Mouse (Mus musculus) 416B (cell line): ENCODE results near the gene Fbxw2.
A peak's percentile ranks its signal among the peaks of the same experiment; 100 is the strongest.
"Not testable (repeated sequence)": the region's sequence is repeated elsewhere in the genome, so short reads cannot be mapped to it uniquely, and the experiment has no call there.

Experiments
- DNase-seq: peaks from one replicate; pipeline ENCODE4 v3.0.0; 2011; ENCODE audit warnings: low read depth

Fbxw2 gene

DNA sequence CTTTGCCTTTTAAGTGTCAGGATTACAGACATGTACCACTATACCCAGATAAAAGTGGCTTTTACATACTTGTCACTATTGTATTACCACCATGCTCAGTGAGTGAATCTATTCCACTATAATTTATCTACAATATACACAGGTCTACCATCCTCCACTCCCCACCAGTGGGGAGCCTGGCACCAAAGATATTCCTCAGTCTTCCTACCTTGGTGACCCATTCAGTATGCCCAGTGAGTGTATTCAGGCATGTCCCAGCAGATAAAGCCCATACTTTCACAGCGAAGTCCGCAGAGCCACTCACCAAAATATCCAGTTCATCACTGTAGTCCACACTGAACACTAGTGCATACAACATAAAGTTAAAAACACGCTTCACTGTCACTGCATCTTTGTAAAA is 15.3 kb downstream of the Fbxw2 start:
- DNase-seq, result no peak

DNA sequence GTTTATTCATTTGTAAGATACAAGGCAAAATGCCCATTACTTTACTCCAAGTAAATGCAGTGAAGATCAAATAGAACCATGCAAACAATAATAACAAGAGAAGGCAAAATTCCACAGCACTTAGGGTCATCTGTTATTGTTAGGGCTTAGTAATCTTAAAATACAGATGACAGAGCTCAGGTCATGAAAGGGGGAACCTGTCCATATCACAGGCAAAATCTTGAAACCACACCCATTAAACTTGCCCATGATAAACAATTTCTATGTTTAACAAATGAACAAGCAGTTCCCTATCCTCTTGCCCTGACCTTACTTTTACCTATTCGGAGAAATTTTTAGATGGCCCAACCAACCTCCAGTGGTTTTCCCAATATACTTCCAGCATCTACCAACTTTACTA is 16.5 kb downstream of the Fbxw2 start:
- DNase-seq, result no peak

DNA sequence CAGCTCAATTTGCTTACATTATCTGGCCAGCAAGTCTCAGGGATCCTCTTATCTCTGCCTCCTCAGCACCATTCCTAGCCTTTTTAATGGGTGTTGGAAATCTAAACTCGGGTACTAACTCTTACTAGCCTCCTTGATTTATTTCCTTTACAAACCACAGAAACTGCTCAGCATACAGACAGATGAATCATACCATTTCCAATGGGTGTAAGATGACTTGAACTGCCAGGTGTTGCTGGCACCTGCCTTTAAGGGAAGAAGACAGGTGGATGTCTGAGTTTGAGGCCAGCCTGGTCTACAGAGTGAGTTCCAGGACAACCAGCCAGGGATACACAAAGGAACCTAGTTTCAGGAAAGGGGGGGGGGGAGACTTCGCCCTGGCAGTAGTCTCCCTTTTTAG is 18.1 kb downstream of the Fbxw2 start:
- peak; percentile 57 for DNase-seq

DNA sequence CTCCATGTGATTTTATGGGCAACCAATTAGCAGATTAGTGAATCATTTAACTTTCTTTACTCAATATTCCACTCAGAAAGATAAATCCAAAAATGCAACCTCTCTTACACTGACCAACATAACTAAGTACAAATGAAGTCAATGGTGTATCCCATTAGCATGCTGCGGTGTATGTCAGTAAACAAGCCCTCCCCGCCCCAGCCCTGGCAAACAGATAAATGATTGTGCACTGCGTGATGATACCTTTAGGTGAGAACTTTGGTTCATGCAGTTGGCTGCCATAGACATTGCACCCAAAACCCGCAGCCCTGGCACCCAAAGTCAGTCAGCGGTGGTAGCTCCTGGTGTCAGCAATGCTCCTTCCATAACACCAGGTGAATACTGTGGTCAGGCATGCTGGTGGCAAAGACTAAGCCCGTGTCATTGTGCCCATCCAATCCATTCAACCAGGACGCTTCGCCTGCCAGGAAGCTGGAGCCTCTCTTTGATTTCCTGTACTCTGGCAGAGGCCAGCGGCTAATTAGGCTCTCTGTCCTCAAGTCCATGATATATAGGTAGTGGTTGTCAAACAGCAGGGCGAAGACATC is 20.7 kb downstream of the Fbxw2 start:
- no peak for DNase-seq

DNA sequence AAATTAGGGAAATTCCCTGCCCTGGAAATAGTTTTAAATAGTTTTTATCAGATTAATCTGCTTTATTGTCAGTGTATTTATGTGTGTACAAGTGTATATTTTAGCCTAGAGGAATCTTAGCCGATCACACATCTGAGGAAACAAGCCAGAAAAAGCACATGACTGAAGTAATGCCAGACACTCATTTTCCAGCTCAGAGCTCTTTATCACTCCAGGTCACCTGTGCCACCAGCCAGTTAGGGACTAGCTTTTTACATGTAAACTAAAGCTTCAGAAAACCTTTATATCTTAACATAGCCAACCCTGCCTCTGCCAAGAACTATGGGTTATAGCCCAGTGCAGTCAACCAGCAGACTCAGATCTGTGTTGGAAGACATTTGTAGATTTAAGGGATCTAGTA is 21.3 kb downstream of the Fbxw2 start:
- DNase-seq, result no peak

DNA sequence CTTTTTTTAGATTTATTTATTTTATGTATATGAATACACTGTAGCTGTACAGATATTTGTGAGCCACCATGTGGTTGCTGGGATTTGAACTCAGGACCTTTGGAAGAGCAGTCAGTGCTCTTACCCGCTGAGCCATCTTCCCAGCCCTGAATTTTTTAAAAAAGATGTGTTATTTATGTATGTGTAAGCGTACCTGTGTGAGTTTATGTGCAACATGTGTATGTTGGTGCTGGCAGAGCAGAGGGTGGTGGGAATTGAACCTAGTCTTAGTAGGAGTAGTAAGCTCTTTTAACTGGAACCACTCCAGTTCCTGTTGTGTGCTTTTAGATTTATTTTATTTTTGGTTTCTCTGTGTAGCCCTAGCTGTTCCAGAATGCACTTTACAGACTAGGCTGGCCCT is 21.9 kb downstream of the Fbxw2 start:
- no peak for DNase-seq

DNA sequence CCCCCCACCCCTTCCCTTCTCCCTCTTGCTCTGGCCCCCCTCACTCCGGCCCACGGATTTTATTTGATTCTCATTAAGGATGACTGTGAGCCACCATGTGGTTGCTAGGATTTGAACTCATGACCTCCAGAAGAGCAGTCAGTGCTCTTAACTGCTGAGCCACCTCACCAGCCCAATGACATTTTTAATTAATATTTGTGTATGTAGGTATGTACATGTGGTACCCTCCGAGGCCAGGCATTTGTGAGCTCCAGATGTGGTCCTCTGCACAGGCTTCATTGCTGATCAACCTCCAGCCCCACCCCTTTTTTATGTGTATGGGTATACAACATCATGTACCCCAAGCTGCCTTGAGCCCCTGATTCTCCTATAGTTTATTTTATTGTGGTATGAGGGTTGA is 22.4 kb downstream of the Fbxw2 start:
- DNase-seq, result no peak

DNA sequence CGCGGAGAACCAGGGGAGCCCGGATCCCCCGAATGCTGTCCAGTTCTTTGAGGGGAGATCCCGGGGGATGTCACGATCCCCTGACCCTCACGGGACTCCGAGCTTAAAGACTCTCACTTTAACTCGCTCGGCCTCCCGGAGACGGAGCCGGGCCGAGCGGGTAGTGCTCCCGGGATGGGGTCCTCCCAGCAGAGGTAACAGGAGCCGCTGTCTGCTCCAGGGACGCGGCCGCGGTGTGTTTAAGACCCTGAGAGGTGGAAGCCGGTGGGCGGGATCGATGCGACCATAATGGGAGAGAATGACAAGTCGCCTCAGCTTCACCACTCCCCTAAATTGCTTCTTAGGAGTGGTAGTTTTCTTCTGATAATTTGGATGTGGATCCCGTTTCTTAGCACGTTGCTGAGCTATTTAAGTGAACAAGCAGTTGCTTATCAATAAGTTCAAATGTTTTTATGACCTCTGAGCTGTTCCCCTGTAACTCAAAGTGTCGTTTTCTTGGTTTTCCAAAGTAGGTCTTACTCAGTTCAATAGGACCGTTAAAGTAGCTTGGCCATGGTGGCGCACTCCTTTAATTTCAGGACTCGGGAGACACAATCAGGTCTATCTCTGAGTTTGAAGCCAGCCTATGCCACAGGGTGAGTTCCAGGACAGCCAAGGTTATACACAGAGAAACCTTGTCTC is 23.4 kb downstream of the Fbxw2 start:
- DNase-seq, result peak; percentile 66

DNA sequence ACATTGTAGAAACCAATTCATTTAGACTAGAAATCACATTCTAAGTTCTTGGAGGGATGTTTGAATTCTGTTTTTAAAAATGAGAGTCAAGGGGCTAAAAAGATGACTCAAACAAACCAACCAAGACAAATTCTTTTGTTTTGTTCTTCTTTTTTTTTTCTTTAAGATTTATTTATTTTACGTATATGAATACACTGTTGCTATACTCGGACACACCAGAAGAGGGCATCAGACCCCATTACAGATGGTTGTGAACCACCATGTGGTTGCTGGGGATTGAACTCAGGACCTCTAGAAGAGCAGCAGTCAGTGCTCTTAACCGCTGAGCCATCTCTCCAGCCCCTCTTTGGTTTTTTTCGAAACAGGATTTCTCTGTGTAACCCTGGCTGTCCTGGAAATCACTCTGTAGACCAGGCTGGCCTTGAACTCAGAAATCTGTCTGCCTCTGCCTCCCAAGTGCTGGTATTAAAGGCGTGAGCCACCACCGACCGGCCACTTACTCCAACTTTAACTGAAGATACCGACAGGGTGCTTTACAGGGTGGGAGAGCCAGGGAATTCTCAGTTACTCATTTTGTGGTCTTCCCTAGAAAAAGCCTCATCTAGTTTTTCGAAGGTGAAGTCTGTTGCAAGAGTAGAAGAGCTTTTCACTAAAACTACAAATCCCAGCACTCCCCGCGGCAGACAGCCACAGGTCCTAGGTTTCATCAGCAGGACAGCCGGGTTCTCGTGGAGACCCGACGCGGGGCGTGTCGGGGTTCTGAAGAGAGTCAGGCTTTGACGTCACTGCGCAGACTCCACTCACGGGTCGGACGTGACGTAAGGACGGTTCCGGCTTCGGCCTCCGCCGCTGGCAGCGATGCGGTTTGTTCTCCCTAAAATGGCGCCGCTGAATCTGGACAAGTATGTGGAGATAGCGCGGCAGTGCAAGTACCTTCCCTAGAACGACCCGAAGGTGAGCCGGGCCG is 24.3 kb downstream of the Fbxw2 start:
- peak; percentile 100 for DNase-seq

DNA sequence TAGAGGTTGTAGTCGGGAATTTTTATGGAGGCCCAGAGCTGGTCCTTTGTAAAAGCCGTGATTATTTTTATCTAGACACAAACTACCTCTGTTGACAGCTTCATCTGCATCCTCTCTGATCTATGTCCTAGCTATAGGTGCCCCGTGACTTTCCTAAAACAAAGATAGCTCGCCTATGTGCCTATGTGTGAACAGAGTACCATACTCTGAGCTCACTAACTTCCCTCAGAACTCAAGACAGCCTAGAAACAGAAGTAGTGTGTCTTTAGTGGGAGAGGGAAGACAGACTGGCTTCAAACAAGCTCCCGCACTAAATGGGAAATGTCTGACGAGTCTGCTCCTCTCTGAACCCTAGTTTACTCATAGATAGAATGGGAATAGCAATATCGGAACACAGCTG is 25.7 kb downstream of the Fbxw2 start:
- no peak for DNase-seq

DNA sequence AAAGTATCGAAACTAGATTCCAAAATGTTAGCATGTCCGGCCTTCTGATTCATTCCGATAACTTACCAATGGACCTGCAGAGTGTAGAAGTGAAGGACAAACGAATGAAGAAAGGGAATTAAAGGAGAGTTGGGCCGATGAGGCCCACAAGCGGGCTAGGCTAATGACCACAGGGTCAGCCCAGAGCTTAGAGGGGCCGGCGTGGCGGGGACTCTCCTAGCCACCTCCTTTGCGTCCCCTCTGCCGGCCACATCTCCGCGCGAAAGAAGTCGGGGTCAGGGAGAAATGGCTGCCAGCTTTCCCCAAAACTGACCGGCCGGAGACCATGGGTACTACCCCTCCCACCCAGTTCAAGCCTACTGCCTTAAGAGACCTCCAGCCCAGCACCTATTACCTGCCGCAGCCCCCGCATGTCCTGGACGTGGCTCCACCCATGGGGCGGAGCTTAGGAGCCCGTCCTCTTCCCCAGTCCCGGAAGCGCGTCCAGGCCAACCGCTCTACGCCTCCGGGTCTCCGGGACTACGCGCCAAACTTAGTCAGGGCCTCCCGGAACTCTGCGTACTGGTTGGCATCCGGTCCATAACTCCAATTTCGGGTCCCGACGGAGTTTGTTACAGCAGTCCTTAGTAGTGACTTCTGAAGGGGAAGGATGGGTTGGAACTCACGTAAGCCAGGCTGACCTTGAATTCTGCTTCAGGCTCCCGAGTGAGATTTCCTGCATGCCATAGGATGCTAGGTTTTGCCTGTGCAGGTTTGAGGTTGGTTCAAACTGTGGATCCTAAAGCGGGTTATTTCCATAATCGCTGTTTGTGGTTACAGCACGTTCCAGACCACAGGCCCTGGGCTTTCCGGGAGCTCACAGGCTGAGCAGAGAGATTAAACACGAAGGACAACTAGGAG is 26.5 kb downstream of the Fbxw2 start, which contains the start of gene Rabepk:
TSS of gene Rabepk (minus strand) at position 556 of the 900 bp plus-strand sequence.
- peak; percentile 95 for DNase-seq

DNA sequence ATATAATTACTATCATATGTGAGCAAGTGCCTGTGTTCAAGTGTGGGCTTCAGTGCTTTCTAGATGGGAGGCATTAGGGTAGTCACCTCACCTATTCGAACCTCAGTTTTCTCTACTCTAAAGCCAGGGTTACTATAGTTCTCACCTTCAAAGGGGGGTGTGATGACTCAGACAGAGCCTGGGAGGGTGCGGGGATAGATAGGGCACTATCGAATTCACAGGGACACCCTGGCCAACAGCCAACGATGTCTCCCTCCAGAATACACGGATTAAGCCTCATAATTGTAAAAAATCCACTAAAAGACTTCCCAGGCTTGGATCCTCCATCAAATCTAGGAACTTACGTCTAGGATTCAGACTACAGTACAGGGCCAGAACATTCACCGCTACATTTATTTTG is 30.7 kb downstream of the Fbxw2 start:
- DNase-seq, result no peak

DNA sequence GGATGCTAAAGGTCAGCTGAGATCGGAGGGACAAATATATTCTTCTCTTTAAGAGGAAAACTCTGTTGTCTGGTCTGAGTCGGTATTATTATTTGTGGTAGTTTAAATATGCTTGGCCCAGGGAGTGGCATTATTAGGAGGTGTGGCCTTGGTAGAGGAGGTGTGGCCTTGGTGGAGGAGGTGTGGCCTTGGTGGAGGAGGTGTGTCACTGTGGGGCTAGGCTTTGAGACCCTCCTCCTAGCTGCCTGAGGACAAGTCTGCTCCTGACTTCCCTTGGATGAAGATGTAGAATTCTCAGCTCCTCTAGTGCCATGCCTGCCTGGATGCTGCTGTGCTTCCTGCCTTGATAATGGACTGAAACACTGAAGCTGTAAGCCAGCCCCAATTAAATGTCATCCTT is 31.6 kb downstream of the Fbxw2 start:
- DNase-seq, result no peak

DNA sequence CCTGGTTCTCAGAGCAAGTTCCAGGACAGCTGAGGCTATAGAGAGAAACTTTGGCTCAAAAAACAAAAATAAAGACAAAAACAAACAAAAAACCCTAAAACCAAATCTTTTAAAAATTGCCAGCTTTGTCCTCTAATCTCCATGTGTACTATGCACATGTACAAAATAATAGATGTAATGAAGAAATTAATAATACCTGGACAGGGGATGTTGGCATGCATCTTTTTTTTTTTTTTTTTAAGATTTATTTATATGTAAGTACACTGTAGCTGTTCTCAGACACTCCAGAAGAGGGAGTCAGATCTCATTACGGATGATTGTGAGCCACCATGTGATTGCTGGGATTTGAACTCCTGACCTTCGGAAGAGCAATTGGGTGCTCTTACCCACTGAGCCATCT is 33.6 kb downstream of the Fbxw2 start:
- DNase-seq, result not testable (repeated sequence)

DNA sequence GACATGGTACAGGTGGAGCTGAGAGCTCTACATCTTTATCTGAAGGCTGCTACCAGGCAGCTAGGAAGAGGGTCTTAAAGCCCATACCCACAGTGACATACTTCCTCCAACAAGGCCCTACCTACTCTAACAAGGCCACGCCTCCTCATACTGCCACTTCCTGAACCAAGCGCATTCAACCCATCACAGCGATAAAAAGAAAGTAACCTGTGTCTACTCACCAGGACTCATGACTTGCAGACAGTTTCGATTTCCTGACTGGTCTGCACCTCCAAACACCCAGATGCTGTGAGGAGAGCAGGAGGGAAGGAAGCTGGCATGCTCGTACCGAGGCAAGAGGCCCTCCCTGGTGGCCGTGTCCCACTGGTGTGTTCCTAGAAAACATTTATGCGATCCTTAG is 35.8 kb downstream of the Fbxw2 start:
- DNase-seq, result no peak

DNA sequence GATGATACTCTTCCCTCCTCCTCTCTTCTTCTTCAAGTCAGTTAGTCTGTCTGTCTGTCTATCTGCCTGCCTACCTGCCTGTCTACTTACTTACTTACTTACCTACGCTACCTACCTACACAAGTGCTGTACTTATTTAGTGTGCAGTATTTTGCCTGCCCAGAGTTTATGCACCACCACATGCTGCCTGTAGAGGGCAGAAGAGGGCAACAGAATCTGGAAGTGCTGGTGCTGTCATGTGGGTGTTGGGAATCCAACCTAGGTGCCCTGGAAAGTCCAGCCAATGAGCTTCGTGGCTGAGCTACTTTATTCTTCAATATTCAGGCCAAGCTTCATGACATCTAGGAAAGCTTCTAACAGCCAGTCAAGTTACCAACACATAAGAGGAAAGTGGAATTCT is 42.0 kb downstream of the Fbxw2 start:
- peak; percentile 64 for DNase-seq

DNA sequence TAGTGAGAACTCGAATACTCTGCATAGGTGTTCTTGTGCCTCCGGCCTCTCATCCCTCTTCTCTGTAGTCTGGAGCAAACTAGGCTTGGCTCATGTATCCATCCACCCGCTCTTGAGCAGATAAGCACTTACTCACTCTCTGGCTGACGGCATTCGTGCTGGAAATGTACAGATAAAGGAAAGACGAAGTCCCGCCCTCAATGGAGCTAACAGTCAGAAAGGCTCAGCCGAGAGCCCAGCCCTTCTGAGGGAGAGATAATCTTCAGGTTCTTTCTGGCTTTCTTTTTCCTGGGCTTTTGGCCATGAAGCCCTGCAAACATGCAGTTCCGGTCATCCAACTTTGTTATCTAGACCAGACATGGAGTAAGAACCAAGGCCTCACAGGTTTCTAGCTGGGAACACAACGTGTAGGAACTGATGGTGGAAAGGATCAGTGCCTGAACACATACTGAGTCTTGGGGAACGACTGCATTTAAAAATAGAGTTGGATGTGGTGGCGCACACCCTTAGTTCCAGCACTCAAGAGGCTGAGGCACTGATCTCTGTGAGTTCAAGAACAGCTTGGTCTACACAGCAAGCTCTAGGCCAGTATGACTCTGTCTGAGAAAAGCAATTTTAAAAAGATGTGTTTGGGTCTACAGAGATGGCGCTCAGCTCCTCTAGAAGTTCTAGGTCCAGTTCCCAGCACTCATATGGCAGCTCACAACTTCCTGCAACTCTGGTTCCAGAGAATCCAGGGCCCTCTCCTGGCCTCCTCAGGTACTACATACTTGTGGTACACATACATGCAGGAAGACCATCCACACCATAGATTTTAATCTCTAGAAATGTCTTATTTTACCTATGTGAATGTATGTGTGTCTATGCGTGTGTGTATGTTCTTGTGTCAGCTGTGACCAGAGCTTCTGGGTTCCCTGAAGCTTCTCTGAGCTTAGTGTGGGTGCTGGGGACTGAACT is 42.8 kb downstream of the Fbxw2 start:
- DNase-seq, result no peak

DNA sequence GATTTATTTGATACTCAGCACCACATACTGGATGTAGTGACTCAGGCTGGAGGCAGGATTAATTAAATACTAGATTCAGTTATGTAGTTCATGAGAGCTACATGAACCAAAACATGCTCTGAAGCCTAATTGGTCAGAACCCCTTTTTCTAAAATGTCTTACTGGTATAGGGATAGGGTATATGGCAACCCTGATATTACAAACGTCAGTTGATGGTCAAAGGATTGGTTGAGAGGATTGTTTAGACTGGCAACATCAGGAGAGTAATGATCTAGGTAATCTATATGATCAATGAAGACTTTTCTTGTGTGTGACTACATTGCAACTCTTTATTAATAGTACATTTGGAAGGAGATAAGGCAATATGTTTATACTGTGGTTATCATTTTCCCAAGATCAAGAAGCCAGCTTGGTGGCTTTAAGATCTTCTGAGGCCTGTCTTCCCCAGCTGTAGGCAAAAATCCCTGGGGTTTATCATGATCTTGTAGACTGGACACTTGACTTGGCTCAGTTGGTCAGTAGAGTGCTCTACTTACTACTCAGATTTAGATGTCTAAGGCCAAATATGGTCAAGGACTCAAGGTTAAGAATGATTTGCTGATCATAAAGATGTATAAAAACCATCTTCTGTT is 48.8 kb downstream of the Fbxw2 start:
- DNase-seq, result no peak

DNA sequence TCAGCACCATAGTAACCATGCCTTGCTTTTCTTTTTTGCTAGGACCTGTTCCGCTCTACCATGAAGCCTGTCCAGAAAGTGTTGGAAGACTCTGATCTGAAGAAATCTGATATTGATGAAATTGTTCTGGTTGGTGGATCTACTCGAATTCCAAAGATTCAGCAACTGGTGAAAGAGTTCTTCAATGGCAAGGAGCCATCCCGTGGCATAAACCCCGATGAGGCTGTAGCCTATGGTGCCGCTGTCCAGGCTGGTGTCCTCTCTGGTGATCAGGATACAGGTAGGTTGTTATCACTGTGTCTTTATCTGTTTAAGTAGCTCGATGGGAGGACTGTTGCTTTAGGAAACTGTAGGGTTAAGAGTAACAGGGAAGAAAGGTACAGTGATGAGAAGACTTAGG is 51.6 kb downstream of the Fbxw2 start:
- DNase-seq, result no peak

DNA sequence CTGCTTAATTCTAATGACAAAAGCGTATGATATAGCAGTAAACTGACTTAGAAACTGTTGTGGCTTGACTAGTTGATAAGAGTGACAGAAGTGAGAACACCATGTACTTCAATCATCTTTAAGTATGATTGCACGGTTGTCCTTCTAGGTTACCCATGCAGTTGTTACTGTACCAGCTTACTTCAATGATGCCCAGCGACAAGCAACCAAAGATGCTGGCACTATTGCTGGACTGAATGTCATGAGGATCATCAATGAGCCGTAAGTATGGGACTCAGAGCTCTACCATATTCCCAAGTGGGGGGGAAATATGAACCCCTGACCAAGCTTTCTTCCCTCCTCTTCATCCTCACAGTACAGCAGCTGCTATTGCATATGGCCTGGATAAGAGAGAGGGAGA is 52.4 kb downstream of the Fbxw2 start:
- no peak for DNase-seq
